Mouse (Mus musculus) lung, adult 2 months (tissue): ENCODE measurements around the gene Cab39. TPM values are rescaled to one million over a fixed set of nuclear protein-coding genes. Genes with fewer than 3 reads are reported as not detected.

Experiments used
- DNase-seq: peaks from one replicate; pipeline ENCODE4 v3.0.0; 2022
- H3K4me1 ChIP-seq: fragments of 200-500 bp; 2 replicates; pipeline ENCODE4 v1.6.1; 2011; ENCODE audit warnings: low read length; ENCODE audit not compliant: control insufficient read depth, insufficient read depth
- H3K4me3 ChIP-seq: fragments of 200-500 bp; replicated peaks from 2 replicates; pipeline ENCODE3; 2011; ENCODE audit warnings: low read depth, mild to moderate bottlenecking, control low read depth, low read length; ENCODE audit errors: extremely low read depth
- CTCF ChIP-seq: fragments of 200-500 bp; IDR thresholded peaks from 2 replicates; pipeline ENCODE4 v1.5.1; 2011; ENCODE audit warnings: mild to moderate bottlenecking, low read length, control low read depth; ENCODE audit not compliant: insufficient read depth
- POLR2A ChIP-seq: fragments of 200-500 bp; IDR thresholded peaks from 2 replicates; pipeline ENCODE4 v1.6.1; 2011; ENCODE audit warnings: low read depth, mild to moderate bottlenecking, control low read depth, low read length, borderline replicate concordance; ENCODE audit errors: extremely low read depth
- WGBS: fragments of 180-500 bp; shearing (Covaris S2); methylation state at CpG from one replicate; pipeline ENCODE4 v1.1.7; 2018; 5-methylcytosine and 5-hydroxymethylcytosine counted together
- polyA plus RNA-seq: library from polyadenylated mRNA; depleted of rRNA; stranded (reverse); fragments of >200 nt; gene quantifications from 2 replicates; pipeline ENCODE4 v1.2.3, GENCODE M21; 2012

Cab39 gene
- polyA plus RNA-seq, 1 experiment, result 48.3 TPM

- Histone ChIP-seq H3K4me1 (peaks cover 6% of the 10 kb centered on the region), H3K4me3 (no peak overlapping the region)
- 69% methylated on average over 4 of the region's 4 CpGs for WGBS
- DNase-seq, result no peak
- TF ChIP-seq POLR2A (no peak), CTCF (no peak)
Observed at GRCm38 (mm10) chr1:85840421-85840820, 47.2 kb downstream of the Cab39 start.

GRCm38 (mm10) chr1:85842251-85842650, 49.0 kb downstream of the Cab39 start:
- peaks cover 6% of the 10 kb centered on the region for H3K4me1 ChIP-seq
- TF ChIP-seq CTCF (peak; percentile 15; the same call in 1 of the 2 replicates), POLR2A (no peak)
- H3K4me3 ChIP-seq, result no peak overlapping the region
- no peak for DNase-seq

GRCm38 (mm10) chr1:85843291-85843863, 50.1 kb downstream of the Cab39 start:
- no peak for DNase-seq
- TF ChIP-seq CTCF, result no peak
- TF ChIP-seq POLR2A, result no peak
- 95% methylated on average over 4 of the region's 4 CpGs for WGBS
- H3K4me1 ChIP-seq, result no peaks in the 10 kb centered on the region; the same call in 1 of the 2 replicates
- H3K4me3 ChIP-seq, result no peak overlapping the region

- Histone ChIP-seq H3K4me3 (no peak overlapping the region), H3K4me1 (no peaks in the 10 kb centered on the region; the same call in 1 of the 2 replicates)
- DNase-seq, result no peak
- WGBS, result 79% methylated on average over 6 of the region's 6 CpGs
- TF ChIP-seq POLR2A, result no peak
- TF ChIP-seq CTCF, result no peak
Observed at GRCm38 (mm10) chr1:85844981-85845380, 51.7 kb downstream of the Cab39 start.

GRCm38 (mm10) chr1:85845476-85845875, 52.2 kb downstream of the Cab39 start:
- Histone ChIP-seq H3K4me3 (no peak overlapping the region), H3K4me1 (no peaks in the 10 kb centered on the region; the same call in 1 of the 2 replicates)
- DNase-seq, result no peak
- TF ChIP-seq CTCF, result no peak
- TF ChIP-seq POLR2A, result no peak
- 44% methylated on average over 3 of the region's 3 CpGs for WGBS

- DNase-seq, result no peak
- Histone ChIP-seq H3K4me3 (no peak overlapping the region), H3K4me1 (no peaks in the 10 kb centered on the region; the same call in 1 of the 2 replicates)
- TF ChIP-seq CTCF (no peak), POLR2A (no peak)
- WGBS, result 94% methylated on average over 14 of the region's 14 CpGs
Observed at GRCm38 (mm10) chr1:85849016-85849415, 55.8 kb downstream of the Cab39 start.

GRCm38 (mm10) chr1:85850851-85851250, 57.6 kb downstream of the Cab39 start:
- TF ChIP-seq CTCF (no peak), POLR2A (no peak)
- Histone ChIP-seq H3K4me3 (no peak overlapping the region), H3K4me1 (no peaks in the 10 kb centered on the region)
- 79% methylated on average over 5 of the region's 5 CpGs for WGBS
- no peak for DNase-seq

GRCm38 (mm10) chr1:85852996-85853689, 59.9 kb downstream of the Cab39 start:
- peak; percentile 74 for DNase-seq

GRCm38 (mm10) chr1:85853865-85854264, 60.6 kb downstream of the Cab39 start:
- DNase-seq, result no peak
- H3K4me1 ChIP-seq, result no peaks in the 10 kb centered on the region
- no peak overlapping the region for H3K4me3 ChIP-seq
- 85% methylated on average over 2 of the region's 2 CpGs for WGBS
- no peak for TF ChIP-seq CTCF
- no peak for TF ChIP-seq POLR2A

More at GRCm38 (mm10) chr1:85852996-85853689, 59.9 kb downstream of the Cab39 start:
- H3K4me1 ChIP-seq, result no peaks in the 10 kb centered on the region
- 66% methylated on average over 2 of the region's 2 CpGs for WGBS
- no peak overlapping the region for H3K4me3 ChIP-seq
- TF ChIP-seq POLR2A (no peak), CTCF (peak; percentile 99)

GRCm38 (mm10) chr1:85854475-85854874, 61.2 kb downstream of the Cab39 start:
- Histone ChIP-seq H3K4me3 (no peak overlapping the region), H3K4me1 (no peaks in the 10 kb centered on the region)
- TF ChIP-seq CTCF, result 0 out of 2 replicates have a peak, but pooled peaks have one; percentile 17
- TF ChIP-seq POLR2A, result no peak
- no peak for DNase-seq
- 68% methylated on average over 2 of the region's 2 CpGs for WGBS

- no peak overlapping the region for H3K4me3 ChIP-seq
- DNase-seq, result no peak
- H3K4me1 ChIP-seq, result no peaks in the 10 kb centered on the region
- 46% methylated on average over 3 of the region's 3 CpGs for WGBS
- TF ChIP-seq POLR2A (no peak), CTCF (no peak)
Observed at GRCm38 (mm10) chr1:85856266-85856665, 63.0 kb downstream of the Cab39 start.
